Mouse (Mus musculus) adrenal gland, postnatal 10 days (tissue): Measurements from ENCODE around the gene Frmd4a. TPM values are rescaled to one million over a fixed set of nuclear protein-coding genes. Genes with fewer than 3 reads are reported as not detected.
A peak's percentile ranks its signal among the peaks of the same experiment; 100 is the strongest.

Experiments used
- DNase-seq: peaks from one replicate; pipeline ENCODE4 v3.0.0; 2021; ENCODE audit warnings: mixed read lengths
- total RNA-seq, 2 experiments: library from RNA; stranded (reverse); gene quantifications; 2 replicates each; pipeline ENCODE4 v1.2.3; 2021

Gene Frmd4a
- total RNA-seq, 2 experiments from 2014 or later: 17.0 to 27.0 TPM

DNA sequence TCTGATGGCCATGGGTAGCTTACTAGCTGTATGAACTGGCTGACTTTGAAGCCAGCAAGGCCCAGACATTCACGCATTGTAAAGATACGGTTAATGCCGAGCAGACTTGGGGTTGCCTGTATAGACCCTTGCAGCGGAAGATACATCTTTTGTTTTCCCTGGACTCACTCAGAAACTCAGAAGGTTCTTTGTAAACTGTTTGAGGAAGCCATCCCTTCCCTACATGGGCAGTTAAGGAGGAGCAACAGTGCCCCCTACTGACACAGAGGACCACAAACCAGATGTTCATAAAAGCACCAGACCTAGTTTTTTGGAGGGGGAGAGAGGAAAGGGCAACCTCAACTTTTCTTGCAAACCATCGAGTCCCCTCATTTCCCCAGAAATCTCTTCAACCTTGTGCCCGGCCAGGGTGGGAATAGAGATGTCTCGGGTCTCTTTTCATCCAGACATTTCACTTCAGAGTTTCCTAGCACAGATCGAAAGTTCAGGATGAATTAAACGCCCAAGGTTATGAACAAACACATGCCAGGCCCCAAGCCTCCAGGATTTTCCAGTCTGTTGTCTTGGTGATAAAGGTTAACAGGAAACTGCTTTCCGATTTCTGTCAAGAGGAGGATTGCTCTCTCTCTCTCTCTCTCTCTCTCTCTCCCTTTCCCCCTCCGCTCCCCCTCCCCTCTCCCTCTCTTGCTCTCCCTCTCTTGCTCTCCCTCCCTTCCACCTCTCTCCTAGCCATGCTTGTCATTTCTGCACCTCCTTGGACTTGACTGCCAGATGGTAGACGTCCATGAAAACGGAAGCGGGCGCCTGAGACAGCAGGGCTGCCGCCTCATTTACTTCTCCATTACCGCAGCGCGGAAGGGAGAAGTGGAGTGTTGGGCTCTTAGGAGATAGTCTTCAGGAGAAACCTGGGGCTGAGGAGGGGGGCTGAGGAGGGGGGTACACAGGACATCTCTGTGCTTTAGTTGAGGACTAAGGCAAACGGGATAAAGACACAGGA, 475.3 kb downstream of the Frmd4a start:
- peak; percentile 84 for DNase-seq

DNA sequence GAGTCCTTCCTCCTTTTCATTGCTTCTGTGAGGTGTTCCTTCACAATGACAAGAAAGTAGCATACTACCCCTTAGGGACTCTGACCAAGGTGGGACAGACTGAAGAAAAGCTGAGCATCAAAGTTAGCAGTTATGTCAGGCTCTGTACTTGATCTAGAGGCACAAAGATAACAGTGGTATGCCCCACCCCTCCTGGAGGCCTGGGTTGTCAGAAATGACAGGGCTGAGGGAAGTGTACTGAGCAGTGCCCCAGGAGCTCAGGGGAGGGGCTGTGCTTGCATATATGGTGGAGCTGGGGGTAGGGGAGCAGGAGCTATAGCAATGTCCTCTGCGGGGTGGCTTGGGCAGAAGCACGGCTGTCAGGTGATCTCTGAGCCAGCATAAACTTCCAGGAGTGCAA, 477.0 kb downstream of the Frmd4a start:
- no peak for DNase-seq

DNA sequence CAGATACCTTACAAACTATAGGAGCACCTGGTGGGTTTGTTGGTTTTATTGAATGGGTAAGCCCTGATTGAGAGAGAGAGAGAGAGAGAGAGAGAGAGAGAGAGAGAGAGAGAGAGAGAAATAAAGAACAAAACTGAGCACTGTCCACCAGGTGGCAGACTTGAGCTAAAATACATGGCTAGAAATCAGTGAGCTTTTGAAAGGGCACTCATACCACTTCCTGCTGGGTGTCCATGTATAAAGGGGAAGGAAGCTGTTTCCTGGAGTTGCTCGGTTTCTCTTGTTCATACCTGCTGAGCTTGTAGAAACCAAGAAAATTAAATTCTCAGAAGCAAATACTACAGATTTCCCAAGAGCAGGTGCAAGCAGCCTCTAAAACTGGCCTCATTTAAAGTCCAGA, 481.7 kb downstream of the Frmd4a start:
- peak; percentile 78 for DNase-seq

GRCm38 (mm10) chr2:4499916-4500315, 482.4 kb downstream of the Frmd4a start:
- no peak for DNase-seq

DNA sequence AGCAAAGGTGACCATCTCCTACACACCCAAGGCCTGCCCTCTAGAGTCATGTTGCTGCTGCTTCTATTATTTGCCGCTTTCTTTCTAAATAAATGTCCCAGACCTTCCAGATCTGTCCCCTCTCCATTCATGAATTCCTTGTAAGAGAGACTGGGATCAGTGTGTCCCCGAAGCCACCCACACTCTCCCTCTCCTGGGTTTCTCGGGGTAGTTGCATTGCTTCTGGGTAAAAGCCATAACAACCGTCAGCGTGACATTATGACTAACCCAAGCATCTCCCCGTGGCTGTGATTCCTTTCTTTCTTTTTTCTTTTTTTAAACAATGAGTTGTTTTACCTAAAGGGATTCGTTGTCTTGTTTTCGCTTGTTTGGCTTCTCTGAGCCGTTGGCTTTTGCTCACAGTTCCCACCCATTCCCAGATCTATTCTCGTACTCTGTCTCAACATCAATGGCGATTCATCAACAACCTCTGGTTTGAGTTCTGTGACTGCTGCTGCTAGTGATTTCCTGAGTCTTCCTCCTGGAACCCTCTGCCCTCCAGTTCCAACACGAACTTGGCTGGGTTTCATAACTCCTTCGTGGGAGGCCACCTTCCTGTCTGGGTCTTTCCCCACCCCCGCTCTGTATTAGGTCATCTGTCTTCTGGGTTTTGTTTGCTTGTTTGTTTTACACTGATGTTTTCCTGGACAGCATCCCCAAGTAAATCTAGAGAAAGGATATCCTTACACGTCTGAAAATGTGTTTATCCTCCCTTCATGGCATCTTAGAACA, 483.9 kb downstream of the Frmd4a start:
- DNase-seq: peak; percentile 45

DNA sequence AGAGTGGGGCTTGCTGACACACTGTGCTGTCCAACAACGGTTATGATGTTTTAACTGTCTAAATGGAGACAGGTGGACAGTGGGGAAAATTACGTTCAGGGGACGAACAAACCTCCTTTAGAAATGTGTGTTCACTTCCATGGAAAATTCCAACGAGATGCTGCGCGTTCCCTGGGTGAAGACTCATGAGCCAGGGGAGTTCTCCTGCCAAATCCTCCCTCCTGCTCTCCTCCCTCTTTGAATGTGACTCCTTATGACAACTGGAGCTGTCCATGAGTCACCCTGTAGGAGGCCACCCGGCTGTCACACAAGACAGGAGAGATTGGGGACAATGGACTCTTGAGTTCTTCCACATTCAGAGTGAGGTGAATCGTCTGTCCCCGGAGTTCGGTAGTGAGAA, 486.9 kb downstream of the Frmd4a start:
- peak; percentile 72 for DNase-seq

DNA sequence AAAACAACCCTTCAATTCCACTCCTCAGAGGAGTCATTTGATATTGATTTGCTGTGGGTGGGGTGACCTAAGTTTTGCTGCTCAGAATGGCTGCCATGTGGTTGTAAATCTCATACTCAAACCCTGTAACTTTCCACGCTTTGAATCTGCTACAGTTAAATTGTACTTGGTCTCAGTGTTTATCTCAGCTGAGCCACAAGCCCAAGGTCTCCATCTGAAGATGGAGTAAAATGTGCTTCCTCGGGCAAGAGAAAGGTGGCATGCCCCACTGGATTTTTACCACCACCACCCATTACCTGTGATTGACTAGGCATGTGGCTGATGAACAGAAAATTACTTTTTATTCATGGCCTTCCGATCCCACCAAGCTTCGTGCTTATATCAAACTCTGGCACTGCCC, 488.2 kb downstream of the Frmd4a start:
- no peak for DNase-seq

GRCm38 (mm10) chr2:4506659-4507058, 489.1 kb downstream of the Frmd4a start:
- no peak for DNase-seq

DNA sequence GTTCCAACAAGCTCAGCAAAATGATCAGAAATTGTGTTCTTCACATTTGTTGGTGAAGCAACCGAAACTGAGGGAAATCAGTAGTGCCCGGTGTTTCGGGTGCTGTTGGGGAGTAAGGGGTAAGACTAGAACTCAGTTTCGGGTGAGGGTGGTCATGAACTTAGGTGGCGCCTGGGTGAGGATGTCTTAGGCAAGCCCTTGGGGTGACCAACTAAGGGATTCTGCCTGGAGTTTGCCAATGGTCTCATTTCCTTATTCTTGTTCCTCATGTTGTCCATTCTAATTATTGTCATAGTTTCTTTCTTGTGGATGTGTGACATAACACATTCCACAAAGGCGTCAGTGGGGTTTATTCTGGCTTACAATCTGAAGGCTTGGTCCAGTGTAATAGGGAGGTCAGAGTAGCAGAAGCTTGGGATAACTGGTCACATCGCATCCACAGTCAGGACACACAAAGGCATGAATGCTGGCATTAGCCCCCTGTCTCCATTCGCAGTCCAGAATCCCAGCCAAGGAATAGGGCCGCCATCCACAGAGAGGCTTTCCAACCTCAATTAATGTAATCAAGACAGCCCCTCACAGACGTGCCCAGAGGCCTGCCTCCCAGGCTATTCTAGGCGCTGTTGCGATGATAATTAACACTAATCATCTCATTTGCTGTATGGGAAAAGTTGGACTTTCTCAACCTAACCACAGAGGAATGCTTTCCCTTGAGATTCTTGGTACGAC, 490.5 kb downstream of the Frmd4a start:
- DNase-seq: no peak

GRCm38 (mm10) chr2:4508959-4509615, 491.6 kb downstream of the Frmd4a start:
- no peak for DNase-seq

DNA sequence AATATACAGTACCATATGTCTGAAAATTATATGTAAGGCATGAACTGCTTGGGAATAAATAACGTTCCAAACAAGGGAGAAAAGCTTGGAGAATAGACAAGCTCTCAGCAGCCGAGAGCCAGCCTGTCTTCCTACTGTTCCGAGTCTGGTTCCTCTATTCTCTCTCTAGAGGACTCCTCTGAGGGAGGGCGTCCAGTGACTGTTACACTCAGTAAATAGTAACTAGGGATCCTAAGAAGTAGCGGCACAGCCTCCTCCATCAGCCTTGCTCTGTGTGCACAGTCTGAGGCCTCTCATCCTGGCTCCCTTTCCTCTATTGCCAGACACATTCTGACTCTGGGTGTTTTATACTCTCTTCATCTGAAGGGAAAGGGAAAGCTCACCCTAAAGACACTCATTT, 492.2 kb downstream of the Frmd4a start:
- no peak for DNase-seq

GRCm38 (mm10) chr2:4510208-4511079, 492.9 kb downstream of the Frmd4a start:
- peak; percentile 33 for DNase-seq

- no peak for DNase-seq
Measured at GRCm38 (mm10) chr2:4511080-4511386, 493.5 kb downstream of the Frmd4a start.

DNA sequence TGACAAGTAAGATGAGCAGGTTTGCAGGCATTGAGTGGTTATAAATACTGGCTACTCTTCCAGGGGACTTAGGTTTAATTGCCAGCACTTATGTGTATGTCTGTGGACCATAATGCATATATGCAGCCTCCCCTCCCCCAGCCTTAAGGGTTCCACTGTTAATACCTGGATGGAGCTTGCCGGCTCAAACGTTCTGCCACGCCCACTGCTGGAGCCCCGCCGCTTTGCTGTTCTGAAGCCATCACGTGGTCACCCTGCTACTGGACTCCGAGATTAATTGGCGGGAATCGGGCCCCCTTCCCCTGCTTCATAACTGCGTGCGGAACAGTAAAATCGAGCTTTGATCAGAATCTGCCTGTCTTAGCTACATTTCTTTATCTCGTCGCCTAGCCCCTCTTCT, 495.1 kb downstream of the Frmd4a start:
- DNase-seq: no peak

- DNase-seq: no peak
Measured at GRCm38 (mm10) chr2:4515910-4516309, 498.4 kb downstream of the Frmd4a start.

- peak; percentile 67 for DNase-seq
Measured at GRCm38 (mm10) chr2:4516819-4517552, 499.5 kb downstream of the Frmd4a start.

DNA sequence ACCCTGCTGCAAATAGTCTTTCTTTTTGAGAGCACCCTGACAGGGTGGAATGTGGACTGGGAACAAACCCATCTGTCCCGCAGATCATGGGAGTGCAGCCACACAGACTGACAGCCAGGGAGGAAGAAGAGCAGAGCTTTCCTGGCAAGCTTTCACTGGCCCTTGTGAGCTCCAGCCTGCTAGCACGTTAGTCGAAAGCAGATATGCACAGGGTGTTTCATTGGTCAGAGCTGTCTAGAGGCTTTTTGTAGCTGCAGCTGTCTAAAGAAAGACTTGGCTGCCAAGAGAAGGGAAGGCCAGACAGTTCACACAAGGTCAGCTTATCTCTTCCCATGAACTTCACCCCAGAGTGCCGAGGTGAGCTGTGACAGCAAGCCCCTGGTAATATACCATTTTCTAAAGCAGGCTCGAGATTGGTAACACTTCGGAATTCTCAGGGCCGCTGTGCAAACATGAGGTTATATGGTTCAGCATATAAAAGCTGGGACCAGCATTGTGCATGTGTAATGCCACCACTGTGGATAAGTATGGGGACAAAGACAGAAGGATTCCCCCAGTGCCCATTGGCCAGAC, 500.1 kb downstream of the Frmd4a start:
- DNase-seq: peak; percentile 52

GRCm38 (mm10) chr2:4518549-4518948, 501.0 kb downstream of the Frmd4a start:
- no peak for DNase-seq

DNA sequence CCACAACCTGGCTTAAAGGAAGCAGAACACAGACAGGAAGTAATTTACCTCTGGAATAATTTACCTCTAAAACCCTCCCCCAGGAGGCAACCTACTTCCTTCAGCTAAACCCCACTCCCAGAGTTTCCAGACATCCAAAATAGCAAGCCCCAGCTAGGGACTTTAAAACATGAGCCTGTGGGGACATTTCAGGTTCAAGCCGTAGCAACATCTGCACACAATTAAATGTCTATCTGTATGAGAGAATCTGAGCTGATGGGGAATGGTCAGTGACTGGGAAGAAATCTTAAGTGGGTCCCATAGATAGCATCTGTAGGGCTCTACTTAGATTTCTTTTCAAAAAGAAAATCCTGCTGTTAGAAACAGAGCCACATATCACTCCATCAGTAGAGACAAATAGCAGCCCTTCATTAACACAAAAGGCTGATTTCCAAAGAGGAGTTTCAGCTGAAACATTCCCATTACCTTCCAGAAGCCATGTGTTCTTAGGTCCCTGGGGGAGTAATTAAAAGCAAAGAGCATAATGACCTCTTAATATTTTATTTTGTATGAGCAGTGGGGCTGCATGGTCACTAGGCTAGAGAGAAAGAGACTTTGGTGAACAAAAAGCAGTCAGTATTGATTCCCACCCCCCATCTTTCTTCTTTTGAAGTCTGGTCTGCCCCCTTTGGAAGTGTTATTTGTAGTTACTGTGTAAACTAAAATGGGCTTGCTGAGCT, 505.4 kb downstream of the Frmd4a start:
- DNase-seq: no peak
